Mouse (Mus musculus): ENCODE data around the gene Olfr33. TPM values are rescaled to one million over a fixed set of nuclear protein-coding genes. Genes with fewer than 3 reads are reported as not detected.

The Olfr33 gene
- not detected in 2 replicates for polyA plus RNA-seq (2015; fragmentation: Nextera tagmentation; extraction: Ambion mirVana)

GRCm38 (mm10) chr7:102718970-102719369 is at the start of gene Olfr33:
TSS of gene Olfr33 (minus strand) at chr7:102719070.

GRCm38 (mm10) chr7:102759266-102759665 is 40.4 kb upstream of the Olfr33 start, which contains the start of the genes Olfr560 and Olfr78:
TSS of gene Olfr560 (minus strand) at chr7:102759366.
TSS of gene Olfr78 (minus strand) at chr7:102759471.

GRCm38 (mm10) chr7:102727391-102727790 is 8.5 kb upstream of the Olfr33 start, which contains the start of gene Olfr559:
TSS of gene Olfr559 (minus strand) at chr7:102727491.

GRCm38 (mm10) chr7:102701915-102702314 is 17.0 kb downstream of the Olfr33 start, which contains the start of gene Olfr558:
TSS of gene Olfr558 (plus strand) at chr7:102702215.

GRCm38 (mm10) chr7:102695358-102696125 is 23.3 kb downstream of the Olfr33 start, which contains the start of gene Olfr557:
TSS of gene Olfr557 (plus strand) at chr7:102695910.

GRCm38 (mm10) chr7:102686944-102687501 is 31.8 kb downstream of the Olfr33 start, which contains the start of gene Trim68:
TSS of gene Trim68 (minus strand) at chr7:102687327.

GRCm38 (mm10) chr7:102664599-102664998 is 54.3 kb downstream of the Olfr33 start, which contains the start of gene Olfr556:
TSS of gene Olfr556 (plus strand) at chr7:102664899.

Other genes with a start within 250 kb of the Olfr33 start
- gene Olfr543, start 237.4 kb downstream of the Olfr33 start, polyA plus RNA-seq (2015; fragmentation: Nextera tagmentation; extraction: Ambion mirVana): 0.27 and 0.57 TPM in 2 replicates
- 0.06 TPM in 2 replicates for gene Olfr544, start 230.8 kb downstream of the Olfr33 start, polyA plus RNA-seq (2015; fragmentation: Nextera tagmentation; extraction: Ambion mirVana)
- 0.13 and 0.19 TPM in 2 replicates for gene Olfr545, start 219.5 kb downstream of the Olfr33 start, polyA plus RNA-seq (2015; fragmentation: Nextera tagmentation; extraction: Ambion mirVana)
- not detected in 2 replicates for gene Olfr547, start 184.3 kb downstream of the Olfr33 start, polyA plus RNA-seq (2015; fragmentation: Nextera tagmentation; extraction: Ambion mirVana)
- not detected in 2 replicates for gene Olfr548-ps1, start 178.2 kb downstream of the Olfr33 start, polyA plus RNA-seq (2015; fragmentation: Nextera tagmentation; extraction: Ambion mirVana)
- gene Olfr549, start 169.2 kb downstream of the Olfr33 start, polyA plus RNA-seq (2015; fragmentation: Nextera tagmentation; extraction: Ambion mirVana): not detected in 2 replicates
- 0.22 and 0.38 TPM in 2 replicates for gene Trim21, start 153.6 kb downstream of the Olfr33 start, polyA plus RNA-seq (2015; fragmentation: Nextera tagmentation; extraction: Ambion mirVana)
- gene Olfr550, start 147.6 kb downstream of the Olfr33 start, polyA plus RNA-seq (2015; fragmentation: Nextera tagmentation; extraction: Ambion mirVana): not detected in 2 replicates
- gene Olfr551, start 127.2 kb downstream of the Olfr33 start, polyA plus RNA-seq (2015; fragmentation: Nextera tagmentation; extraction: Ambion mirVana): not detected in 2 replicates
- gene Olfr552, start 121.3 kb downstream of the Olfr33 start, polyA plus RNA-seq (2015; fragmentation: Nextera tagmentation; extraction: Ambion mirVana): not detected in 2 replicates
- gene Olfr553, start 100.9 kb downstream of the Olfr33 start, polyA plus RNA-seq (2015; fragmentation: Nextera tagmentation; extraction: Ambion mirVana): not detected in 2 replicates
- gene Olfr554, start 80.6 kb downstream of the Olfr33 start, polyA plus RNA-seq (2015; fragmentation: Nextera tagmentation; extraction: Ambion mirVana): not detected in 2 replicates
- gene Olfr555, start 60.2 kb downstream of the Olfr33 start, polyA plus RNA-seq (2015; fragmentation: Nextera tagmentation; extraction: Ambion mirVana): not detected in 2 replicates
- gene Olfr556, start 54.2 kb downstream of the Olfr33 start, polyA plus RNA-seq (2015; fragmentation: Nextera tagmentation; extraction: Ambion mirVana): not detected in 2 replicates
- gene Trim68, start 31.7 kb downstream of the Olfr33 start, polyA plus RNA-seq (2015; fragmentation: Nextera tagmentation; extraction: Ambion mirVana): 5.5 and 9.0 TPM in 2 replicates
- gene Olfr557, start 23.2 kb downstream of the Olfr33 start, polyA plus RNA-seq (2015; fragmentation: Nextera tagmentation; extraction: Ambion mirVana): not detected in 2 replicates
- 0.17 and 0.25 TPM in 2 replicates for gene Olfr558, start 16.9 kb downstream of the Olfr33 start, polyA plus RNA-seq (2015; fragmentation: Nextera tagmentation; extraction: Ambion mirVana)
- not detected in 2 replicates for gene Olfr559, start 8.4 kb upstream of the Olfr33 start, polyA plus RNA-seq (2015; fragmentation: Nextera tagmentation; extraction: Ambion mirVana)
- not detected in 2 replicates for gene Olfr560, start 40.3 kb upstream of the Olfr33 start, polyA plus RNA-seq (2015; fragmentation: Nextera tagmentation; extraction: Ambion mirVana)
- gene Olfr78, start 40.4 kb upstream of the Olfr33 start, polyA plus RNA-seq (2015; fragmentation: Nextera tagmentation; extraction: Ambion mirVana): 0.12 and 0.17 TPM in 2 replicates
- not detected in 2 replicates for gene Olfr561, start 52.2 kb upstream of the Olfr33 start, polyA plus RNA-seq (2015; fragmentation: Nextera tagmentation; extraction: Ambion mirVana)
- not detected in 2 replicates for gene Olfr564, start 84.4 kb upstream of the Olfr33 start, polyA plus RNA-seq (2015; fragmentation: Nextera tagmentation; extraction: Ambion mirVana)
- not detected in 2 replicates for gene Olfr566, start 139.7 kb upstream of the Olfr33 start, polyA plus RNA-seq (2015; fragmentation: Nextera tagmentation; extraction: Ambion mirVana)
- gene Olfr568, start 158.1 kb upstream of the Olfr33 start, polyA plus RNA-seq (2015; fragmentation: Nextera tagmentation; extraction: Ambion mirVana): not detected in 2 replicates
- not detected in 2 replicates for gene Olfr569, start 171.8 kb upstream of the Olfr33 start, polyA plus RNA-seq (2015; fragmentation: Nextera tagmentation; extraction: Ambion mirVana)
- not detected in 2 replicates for gene Olfr570, start 175.5 kb upstream of the Olfr33 start, polyA plus RNA-seq (2015; fragmentation: Nextera tagmentation; extraction: Ambion mirVana)
- gene Olfr571, start 198.5 kb upstream of the Olfr33 start, polyA plus RNA-seq (2015; fragmentation: Nextera tagmentation; extraction: Ambion mirVana): not detected in 2 replicates
- gene Olfr572, start 205.3 kb upstream of the Olfr33 start, polyA plus RNA-seq (2015; fragmentation: Nextera tagmentation; extraction: Ambion mirVana): not detected in 2 replicates
- not detected in 2 replicates for gene Olfr573-ps1, start 223.5 kb upstream of the Olfr33 start, polyA plus RNA-seq (2015; fragmentation: Nextera tagmentation; extraction: Ambion mirVana)
- not detected in 2 replicates for gene Olfr574, start 229.4 kb upstream of the Olfr33 start, polyA plus RNA-seq (2015; fragmentation: Nextera tagmentation; extraction: Ambion mirVana)
- not detected in 2 replicates for gene Olfr575, start 239.7 kb upstream of the Olfr33 start, polyA plus RNA-seq (2015; fragmentation: Nextera tagmentation; extraction: Ambion mirVana)
- gene Olfr576, start 243.6 kb upstream of the Olfr33 start, polyA plus RNA-seq (2015; fragmentation: Nextera tagmentation; extraction: Ambion mirVana): not detected in 2 replicates